Mouse (Mus musculus) spleen, adult 2 months (tissue): ENCODE results near the gene Zfp385c.

Experiments used
- CTCF ChIP-seq: fragments of 200-500 bp; IDR thresholded peaks from 2 replicates; pipeline ENCODE4 v1.5.1; 2011; ENCODE audit warnings: mild to moderate bottlenecking, inconsistent platforms; ENCODE audit not compliant: insufficient read depth, insufficient read length, insufficient replicate concordance; ENCODE audit errors: extremely low read depth
- POLR2A ChIP-seq: fragments of 200-500 bp; IDR thresholded peaks from 2 replicates; pipeline ENCODE4 v1.6.1; 2011; ENCODE audit warnings: low read depth, low read length, inconsistent platforms

- no peak for TF ChIP-seq POLR2A
- no peak for TF ChIP-seq CTCF
Observed at GRCm38 (mm10) chr11:100719893-100720292, 27.6 kb upstream of the Zfp385c start.
